Mouse (Mus musculus): Measurements from ENCODE around the gene Egfl8.
A peak's percentile ranks its signal among the peaks of the same experiment; 100 is the strongest.

Egfl8 gene

DNA sequence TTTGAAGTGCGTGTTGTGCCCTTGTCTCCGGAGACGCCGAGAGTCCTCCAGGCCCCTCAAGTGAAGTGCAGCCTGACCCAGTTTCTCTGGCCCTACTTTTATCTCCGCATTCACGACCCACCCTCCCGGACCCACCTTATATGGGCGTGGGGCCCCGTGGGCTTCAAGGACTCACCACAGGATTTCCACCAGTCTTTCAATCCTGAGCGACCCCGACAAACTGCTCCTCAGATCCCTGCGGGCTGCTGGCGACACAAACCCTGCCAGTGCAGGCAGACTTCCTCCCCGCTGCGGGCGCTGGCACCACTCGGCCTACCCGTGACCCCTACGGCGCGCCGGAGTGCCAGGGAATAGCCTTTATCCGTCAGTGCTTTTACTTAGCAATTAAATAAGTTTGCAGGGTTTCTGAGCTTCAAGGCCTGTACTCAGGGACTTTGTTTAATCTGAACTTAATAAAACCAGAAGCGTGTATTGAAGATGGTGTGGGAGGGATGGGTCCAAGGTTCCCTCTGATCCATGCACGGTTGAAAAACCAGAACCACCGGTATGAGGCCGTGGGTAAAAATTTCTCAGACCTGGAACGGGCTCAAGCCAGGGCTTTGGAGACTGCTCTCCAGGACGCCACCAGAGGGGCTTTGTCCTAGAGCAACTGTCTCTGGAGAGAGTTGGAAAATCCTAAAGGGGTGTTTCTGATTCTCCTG, 12.3 kb upstream of the Egfl8 start, which contains the start of gene Ppt2:
Gene Ppt2, minus strand, starts transcription at position 568 of the 701 bp plus-strand sequence.
- DNase-seq (ENCODE audit: low read depth) = no peak

DNA sequence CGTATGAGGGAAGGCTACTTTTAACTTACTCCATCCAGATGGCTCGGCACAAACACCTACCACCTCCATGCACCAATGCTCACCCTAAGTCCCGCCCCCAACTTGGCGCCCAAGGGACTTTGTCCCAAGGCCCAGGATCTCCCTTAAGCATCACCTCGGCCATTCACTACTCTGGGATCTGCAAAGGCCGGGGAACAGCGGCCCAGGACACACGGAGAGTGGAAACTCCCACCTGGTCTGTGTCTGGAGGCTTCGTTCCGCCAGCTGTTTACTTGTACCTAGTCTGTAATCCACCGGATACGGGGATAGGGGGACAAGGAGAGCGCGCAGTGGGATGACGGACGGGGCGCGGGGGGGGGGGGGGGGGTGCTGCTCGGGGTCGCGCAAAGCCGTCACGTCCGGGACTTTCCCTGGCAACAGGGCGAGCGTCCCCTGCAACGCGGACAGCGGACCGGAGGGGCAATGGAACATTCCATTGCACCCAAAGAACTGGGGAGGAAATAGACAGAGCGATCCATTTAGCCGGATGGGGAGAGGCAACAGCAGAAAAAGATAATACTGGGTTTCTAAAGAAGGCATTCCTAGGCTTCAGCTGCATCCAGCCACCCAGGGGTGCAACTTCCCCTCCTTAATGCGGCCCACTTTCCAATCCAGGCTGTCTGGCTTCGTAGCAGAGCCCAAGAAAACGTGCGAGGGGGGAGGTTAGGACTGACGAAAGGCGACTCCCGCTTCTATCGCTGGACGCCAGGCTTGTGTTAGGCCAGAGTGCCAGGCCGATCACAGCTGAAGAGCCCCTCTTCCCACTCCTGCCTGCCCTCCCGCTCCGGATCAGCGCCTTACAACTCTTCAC, 11.5 kb upstream of the Egfl8 start:
- DNase-seq (ENCODE audit: low read depth) = peak; percentile 96

DNA sequence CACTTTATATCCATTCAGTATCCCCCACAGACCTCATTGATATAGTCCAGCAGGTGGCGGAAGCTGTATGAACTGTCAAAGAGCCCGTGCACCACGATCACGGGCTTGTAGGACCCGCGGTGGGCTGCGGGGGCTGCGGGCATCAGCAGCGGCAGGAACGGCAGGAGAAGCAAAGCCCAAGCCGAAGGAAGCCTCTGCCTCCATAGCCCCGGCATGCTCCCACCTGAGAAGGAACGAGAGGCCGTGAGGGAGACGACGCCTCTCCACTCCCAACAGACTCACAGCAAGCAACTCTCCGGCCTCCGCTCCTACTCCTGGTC, 11.0 kb upstream of the Egfl8 start:
- DNase-seq (ENCODE audit: low read depth) = peak; percentile 78

DNA sequence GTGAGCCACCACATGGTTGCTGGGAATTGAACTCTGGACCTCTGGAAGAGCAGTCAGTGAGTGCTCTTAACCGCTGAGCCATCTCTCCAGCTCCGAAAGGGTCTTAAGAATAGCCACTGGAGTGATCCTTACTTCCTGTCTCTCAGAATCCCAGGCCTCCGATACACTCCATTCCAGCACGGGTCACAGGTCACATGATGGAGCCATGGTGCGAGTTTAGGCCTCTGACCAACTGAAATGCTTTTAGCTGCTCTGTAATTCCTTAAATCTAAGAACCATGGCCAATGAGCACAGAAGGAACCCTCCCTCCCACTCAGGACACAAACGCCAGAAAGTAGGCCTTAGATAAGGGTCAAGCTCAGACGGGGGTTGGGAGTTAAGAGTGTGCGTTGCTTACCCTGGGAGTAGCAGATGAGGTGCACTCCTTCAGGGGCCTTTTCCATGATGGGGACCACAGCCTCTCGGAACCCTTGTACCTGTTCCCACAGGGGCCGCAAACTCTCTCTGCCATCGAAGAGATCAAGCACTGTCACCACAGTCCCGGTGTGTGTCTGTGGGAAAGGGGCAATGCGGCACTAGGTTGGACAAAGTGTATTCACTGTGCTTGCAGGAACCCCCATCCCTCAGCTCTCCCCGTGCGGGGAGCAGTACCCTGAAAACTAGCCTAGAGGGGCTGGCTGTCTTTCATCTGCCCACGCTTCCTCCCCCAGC, 10.4 kb upstream of the Egfl8 start:
- DNase-seq (ENCODE audit: low read depth) = no peak

DNA sequence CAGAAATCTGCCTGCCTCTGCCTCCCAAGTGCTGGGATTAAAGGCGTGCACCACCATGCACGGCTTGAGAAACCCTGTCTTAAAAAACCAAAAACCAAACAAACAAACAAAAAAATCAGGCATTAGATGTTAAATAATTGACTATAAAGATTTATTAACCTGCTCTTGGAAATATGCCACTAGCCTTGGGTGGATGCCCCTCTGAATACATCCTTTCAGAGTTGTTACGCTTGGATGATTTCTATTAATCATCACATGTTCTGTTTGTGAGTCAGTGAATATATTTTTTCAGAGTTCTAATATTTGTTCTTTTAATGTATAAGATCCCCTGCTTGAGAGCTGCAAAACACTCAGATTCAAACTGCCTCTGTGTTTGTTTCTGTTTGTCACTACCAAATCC, 9.2 kb upstream of the Egfl8 start:
- no peak for DNase-seq (ENCODE audit: low read depth)

DNA sequence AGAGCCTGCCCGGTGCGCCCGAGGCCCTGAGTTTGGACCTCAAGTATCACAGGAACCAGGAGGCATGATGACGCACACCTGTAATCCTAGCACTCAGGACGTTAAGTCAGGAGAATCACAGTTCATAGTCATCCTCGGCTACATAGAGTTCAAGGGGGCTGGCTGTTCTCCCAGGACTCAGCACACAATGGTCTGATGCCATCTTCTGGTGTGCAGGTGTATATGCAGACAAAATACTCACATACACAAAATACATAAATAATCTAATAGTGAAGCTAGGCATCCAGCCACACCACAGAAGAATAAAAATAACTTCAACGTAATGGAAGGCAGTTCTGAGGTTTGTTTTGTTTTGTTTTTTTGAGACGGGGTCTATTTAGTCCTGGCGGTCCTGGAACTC, 7.4 kb upstream of the Egfl8 start:
- peak; percentile 24 for DNase-seq (ENCODE audit: low read depth)

DNA sequence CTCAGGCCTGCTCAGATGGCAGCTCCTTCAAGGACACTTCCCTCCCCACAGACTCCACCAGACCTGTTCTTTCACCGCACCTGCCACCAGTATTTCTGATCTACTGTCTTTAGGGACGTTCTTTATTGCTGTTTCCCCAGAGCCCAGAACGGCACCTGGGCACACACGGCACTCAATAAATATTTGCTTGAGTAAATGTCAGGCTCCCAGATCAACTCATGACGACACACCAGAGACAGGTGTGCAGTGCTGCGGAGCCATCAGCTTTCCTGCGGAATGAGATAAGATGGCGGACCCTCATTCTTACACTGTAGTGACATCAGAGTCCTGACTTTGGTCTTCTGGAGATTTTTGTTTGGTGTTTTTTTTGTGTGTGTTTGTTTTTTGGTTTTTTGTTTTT, 5.2 kb upstream of the Egfl8 start:
- DNase-seq (ENCODE audit: low read depth) = no peak

DNA sequence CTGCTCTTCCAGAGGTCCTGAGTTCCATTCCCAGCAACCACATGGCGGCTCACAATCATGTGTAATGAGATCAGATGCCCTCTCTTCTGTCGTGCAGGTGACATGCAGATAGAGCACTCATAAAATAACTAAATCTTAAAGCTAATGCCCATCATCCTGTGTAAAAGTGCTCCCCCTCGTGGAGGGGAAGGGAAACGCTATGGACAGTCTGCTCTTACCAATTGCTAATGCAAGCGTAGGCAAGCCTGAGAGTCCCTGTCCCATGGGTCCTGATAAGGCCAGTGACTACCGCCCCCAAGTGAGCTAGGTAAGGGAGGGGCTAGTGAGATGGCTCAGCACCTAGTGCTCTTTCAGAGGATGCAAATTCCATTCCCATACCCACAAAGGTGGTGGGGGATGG, 3.2 kb upstream of the Egfl8 start:
- DNase-seq (ENCODE audit: low read depth) = peak; percentile 83

DNA sequence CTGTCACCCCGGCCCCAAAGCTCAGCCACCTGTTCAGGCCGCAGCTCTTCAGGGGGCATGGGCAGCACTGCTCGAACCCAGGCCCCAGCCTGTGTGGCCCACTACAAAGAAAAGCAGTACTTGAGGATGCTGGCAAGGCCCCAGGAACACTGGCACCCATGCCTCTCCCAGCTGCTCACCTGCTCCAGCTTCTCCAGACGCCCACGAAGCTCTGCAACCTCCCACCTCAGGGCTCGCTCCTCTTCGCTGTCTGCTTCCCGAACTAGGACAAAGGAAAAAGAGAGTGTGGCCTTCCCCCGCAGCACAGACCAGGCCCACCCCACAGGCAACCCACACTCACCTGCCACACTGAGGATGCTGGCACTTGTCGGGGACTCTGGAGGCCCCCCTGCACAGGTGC, 1.9 kb downstream of the Egfl8 start:
- DNase-seq (ENCODE audit: low read depth) = no peak

DNA sequence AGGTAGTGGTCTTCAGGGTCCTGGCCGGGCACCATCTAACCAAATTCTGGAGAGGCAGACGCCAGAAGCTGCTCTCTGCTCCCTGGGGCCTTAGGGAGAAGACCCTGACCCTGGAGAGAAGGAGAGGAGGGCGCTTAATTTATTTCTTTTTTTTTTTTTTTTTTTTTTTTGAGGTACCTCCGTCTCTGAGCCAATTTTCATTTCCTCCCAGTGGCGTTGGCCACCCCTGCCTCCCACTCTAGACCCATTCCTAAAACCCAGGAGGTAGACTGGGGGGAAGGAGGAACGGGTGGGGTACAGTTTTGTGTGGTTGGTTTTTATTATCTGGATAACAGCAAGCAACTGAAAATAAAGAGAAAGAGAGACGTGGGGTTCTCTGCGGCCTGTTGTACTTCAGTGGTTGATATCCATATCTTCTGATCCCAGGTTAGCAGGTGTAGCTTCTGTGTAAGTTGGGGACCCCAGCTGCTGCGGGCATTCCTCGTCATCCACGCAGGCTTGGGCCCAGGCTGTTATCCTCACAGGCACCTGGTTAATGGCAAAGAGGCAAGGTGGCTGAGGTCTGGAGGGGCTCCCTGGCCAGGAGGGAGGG, 2.6 kb downstream of the Egfl8 start:
- DNase-seq (ENCODE audit: low read depth) = no peak

DNA sequence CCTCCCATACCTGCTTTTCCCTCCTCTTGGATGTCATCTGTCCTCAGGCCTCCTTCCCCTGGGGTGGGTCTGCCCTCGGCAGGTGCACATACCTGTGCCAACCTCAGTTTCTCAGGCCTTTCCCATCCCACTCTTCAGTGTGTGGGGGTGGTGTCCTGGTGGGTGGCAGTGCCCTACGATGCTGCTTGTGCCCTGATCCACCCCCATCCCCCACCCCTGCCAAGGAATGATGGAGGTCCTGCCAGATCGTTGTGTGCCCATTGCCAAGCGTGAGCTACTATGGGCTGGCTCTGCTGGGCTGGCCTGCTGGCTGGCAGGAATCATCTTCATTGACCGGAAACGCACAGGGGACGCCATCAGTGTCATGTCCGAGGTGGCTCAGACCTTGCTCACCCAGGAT, 4.7 kb downstream of the Egfl8 start:
- no peak for DNase-seq (ENCODE audit: low read depth)

DNA sequence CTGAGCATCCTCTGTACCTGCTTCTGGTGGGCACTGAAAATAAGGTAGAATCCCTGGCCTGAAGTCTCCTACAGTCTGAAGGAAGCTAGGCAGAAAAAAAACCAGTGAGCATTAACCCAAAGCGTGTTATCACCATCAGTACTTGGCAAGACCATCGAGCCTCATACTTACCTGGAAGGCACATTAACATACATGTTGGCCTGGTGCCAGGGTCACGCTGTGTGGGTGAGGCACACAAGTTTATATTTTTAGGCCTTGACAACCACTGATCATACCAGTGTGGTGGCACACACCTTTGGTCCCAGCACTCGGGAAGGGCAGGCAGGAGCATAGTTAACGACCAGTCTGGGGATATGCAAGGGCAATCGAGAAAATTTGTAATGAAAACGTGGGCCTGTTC, 7.8 kb downstream of the Egfl8 start:
- no peak for DNase-seq (ENCODE audit: low read depth)

DNA sequence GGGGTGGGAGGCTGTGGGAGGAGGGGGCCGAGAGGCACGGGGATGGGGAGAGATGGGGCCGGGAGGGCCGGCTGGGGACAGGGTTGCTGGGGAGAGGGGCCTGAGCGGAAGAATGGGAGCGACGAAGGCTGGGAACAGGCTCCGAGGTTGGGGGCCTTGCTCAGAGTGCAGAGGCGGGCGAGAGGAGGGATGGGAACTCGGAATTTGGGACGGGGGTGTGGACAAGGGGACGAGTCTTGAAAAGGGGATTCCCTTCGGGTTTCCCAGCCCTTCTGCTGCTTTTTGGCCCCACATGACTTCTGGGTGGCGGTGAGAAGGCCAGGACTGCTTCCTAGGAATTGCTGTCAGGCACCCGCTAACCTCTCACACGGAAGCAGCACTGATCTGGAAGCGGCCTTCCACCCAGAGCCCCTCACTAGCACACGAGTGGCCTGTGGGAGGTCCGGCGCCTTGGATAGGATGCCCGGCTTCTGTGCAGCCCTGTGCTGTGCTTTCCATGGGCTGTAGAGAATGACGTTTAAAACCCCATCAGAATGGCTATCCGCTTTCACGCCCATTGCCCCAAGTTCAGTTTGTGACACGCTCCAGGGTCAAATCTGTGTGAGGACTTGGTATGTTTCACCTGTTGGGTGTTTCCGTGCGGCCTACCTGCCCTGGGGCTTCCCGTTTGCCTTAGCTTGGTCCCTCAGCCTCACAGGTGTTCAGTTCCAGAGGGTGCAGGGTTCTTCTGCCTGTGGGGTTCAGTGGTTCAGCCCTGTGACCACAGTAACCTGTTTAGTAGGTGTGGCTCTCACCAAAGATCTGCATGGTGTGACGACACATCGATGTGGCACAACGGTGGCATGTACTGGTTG, 9.4 kb downstream of the Egfl8 start:
- no peak for DNase-seq (ENCODE audit: low read depth)

DNA sequence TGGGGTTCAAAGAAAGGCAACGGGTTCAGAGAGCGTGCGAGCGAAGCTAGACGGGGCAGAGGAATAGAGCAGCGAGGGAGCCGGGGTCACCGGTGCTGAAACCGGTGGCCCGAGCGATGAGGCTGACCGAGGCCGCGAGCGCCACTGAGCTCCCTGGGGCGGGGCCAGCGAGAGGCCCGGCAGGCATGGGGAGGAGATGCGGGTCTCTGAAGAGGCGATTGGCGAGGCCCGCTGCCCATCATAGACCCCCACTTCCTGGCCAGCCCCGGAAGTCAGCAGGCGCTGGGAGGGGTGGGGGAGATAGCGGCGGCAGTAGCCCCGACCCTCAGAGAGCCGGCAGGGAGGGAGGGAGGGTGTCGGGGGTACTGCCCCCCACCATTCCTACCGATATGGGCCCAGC, 10.2 kb downstream of the Egfl8 start:
- peak; percentile 96 for DNase-seq (ENCODE audit: low read depth)

DNA sequence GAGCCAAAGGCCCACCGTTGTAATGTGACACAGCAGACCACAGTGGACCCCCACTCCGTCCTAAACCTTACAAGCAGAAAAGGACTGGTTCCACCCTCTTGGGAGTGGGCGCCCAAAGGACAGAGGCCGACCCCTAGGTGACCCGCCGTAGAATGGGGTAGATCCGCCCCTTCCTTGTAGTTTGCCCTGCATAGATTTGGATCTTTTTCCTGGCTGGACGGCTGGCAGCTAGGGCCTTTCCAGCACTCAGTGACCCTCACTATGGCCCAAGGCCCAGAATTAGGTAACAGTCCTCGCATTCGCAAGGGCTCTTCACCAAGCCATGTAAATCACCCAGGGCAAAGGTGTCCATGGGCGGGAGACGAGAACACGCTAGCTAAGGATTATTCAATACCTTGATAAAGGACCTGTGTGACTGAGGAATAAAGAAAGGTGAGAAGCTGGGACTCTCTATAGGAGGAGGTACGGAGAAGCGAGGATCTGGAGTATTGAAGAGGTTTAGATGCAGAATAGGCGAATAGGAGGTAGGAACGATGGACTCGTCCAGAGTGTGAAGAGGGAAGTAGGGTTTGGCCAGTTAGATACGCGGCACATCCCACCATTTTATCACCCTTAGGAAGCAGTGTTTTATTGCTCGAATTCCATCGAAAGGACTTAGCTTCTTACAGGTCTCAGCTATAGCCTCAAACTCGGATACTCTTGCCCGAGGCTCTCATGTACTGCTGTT, 11.1 kb downstream of the Egfl8 start:
- peak; percentile 69 for DNase-seq (ENCODE audit: low read depth)

DNA sequence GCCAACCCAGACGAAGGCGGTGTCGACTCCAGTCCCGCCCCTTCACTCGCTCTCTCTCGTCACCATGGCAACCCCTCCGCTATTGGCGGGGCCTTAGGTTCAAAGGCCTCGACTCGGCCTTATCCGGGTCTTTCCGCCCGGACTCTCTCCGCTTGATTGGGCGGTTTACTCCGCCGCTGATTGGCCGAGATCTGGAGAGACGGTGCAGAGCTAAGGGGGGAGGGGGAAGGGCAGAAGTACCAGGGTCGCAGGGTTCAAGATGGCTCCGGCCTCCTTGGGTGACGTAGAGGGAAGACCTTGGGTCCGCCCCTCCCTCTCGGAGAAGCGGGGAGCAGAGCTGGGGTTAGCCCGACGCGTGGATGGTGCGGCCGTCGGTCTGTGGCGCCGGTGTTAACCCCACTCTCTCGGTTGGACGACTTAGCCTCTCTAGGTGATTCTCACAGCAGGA, 11.7 kb downstream of the Egfl8 start, which contains the start of gene Agpat1:
Gene Agpat1, plus strand, starts transcription at position 202 of the 448 bp plus-strand sequence.
- peak; percentile 100 for DNase-seq (ENCODE audit: low read depth)

DNA sequence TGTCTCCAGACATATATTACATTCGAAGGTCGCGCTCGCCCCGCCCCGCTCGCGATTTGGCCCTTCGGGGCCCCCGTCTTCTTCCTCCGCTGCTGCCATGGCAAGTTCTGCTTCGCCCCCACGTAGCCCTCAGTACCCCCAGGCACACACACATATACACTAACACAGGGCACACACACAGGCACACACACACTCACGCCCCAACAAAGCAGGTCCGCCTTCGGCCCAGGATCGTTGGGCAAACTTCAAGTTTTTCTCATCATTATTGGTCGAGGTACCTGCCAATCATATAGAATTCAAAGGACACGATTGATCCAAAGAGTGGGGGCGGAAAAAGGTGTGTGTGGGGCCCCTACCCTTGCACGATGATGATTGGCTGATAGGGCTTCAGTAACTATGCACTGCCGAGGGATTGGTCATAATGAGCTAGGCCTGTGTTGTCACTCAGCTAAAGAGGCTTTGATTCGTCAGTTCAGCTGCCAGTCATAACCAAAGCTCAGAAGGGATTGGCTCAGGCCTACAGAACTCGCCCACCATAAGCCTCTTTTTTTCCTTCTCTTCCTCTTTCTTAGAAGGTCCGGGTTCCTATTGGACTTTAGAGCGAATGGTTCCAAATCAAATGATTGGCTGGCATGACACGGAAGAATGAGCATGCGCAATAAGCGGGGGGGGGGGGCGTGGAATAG, 12.3 kb downstream of the Egfl8 start, which contains the start of gene Rnf5:
Gene Rnf5, minus strand, starts transcription at position 316 of the 686 bp plus-strand sequence.
- peak; percentile 100 for DNase-seq (ENCODE audit: low read depth)

DNA sequence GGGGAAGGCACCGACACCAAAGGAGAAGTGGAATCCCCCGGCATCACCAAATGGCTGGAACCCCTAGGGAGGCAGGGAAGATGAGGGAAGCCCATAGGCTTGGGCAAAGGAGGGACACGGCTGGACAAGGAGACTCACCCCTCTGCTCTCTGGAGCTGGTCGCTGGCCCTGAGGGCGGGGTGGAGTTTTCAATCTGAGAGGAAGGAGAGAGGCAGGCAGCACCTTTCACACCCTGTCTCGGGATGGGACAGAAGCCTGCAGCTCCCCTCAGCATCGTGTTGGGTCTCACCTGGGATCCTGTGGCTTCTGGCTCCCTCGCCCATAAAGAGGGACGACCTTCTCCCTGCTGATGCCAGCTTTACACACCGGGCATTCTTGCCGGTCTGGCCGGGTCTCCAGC, 14.0 kb downstream of the Egfl8 start:
- DNase-seq (ENCODE audit: low read depth) = no peak

DNA sequence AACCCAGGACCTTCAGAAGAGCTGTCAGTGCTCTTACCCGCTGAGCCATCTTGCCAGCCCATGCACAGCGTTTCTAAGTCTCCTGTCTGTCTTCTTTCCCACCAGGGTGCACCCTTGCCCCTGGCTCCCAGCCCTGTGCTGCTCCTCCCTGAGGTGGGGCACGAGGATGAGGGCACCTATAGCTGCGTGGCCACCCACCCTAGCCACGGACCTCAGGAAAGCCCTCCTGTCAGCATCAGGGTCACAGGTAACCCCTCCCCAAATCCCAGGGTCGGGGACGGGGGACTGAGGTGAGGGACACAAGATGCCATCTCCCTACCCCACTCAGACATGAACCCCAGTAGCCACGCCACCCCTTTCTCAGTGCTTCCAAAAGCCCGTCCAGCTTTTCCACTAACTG, 15.9 kb downstream of the Egfl8 start:
- no peak for DNase-seq (ENCODE audit: low read depth)

DNA sequence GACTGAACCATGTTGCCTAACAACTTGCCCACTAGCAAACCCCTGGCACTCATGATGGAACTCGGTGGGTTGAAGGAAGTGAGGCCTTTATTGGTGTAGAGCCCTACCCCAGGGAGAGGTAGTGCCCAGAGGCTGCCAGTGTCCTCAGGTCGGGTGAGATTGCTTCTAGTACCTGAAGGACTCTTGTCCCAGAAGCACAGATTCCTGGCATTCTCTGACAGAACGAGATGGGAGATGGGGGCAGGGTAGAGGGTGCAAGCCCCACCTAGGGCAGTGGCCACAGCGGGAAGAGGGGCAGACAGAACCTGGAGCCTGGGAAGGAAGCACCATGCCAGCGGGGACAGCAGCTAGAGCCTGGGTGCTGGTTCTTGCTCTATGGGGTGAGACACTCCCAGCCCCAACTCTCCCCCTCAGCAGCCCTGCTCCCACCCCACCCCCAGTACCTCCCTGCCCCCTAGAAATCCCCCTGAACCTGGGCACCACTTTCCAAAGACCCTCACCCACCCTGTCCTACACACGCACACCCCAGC, 18.1 kb downstream of the Egfl8 start, which contains the start of gene Ager:
Gene Ager, plus strand, starts transcription at position 297 of the 530 bp plus-strand sequence.
- no peak for DNase-seq (ENCODE audit: low read depth)

Data from 416B (cell line).